Mouse (Mus musculus) hematopoietic stem cell, adult 5-6 weeks (primary cell): ENCODE measurements around the gene Slit1. TPM values are rescaled to one million over a fixed set of nuclear protein-coding genes. Genes with fewer than 3 reads are reported as not detected.

Experiments used
- ATAC-seq, 2 experiments: fragments of 125-278 bp in 1 of 2; replicated peaks in 1 of 2; 2 replicates each; pipeline ENCODE4 v1.8.0; 2016 to 2017; ENCODE audit warnings: inconsistent platforms in 2 of 2, mild to moderate bottlenecking in 2 of 2, moderate number of reproducible peaks in 2 of 2, low read depth in 1 of 2, moderate TSS enrichment in 1 of 2; ENCODE audit not compliant: low FRiP score in 2 of 2, poor library complexity in 2 of 2, severe bottlenecking in 2 of 2, insufficient read depth in 1 of 2, low TSS enrichment in 1 of 2
- total RNA-seq: library from RNA; stranded (forward); fragments of 172-1452, 232-1000 nt; gene quantifications from 2 replicates; pipeline ENCODE4 v1.2.3, GENCODE M21; 2017

Gene Slit1
- total RNA-seq, 1 experiment from 2014 or later = not detected

DNA sequence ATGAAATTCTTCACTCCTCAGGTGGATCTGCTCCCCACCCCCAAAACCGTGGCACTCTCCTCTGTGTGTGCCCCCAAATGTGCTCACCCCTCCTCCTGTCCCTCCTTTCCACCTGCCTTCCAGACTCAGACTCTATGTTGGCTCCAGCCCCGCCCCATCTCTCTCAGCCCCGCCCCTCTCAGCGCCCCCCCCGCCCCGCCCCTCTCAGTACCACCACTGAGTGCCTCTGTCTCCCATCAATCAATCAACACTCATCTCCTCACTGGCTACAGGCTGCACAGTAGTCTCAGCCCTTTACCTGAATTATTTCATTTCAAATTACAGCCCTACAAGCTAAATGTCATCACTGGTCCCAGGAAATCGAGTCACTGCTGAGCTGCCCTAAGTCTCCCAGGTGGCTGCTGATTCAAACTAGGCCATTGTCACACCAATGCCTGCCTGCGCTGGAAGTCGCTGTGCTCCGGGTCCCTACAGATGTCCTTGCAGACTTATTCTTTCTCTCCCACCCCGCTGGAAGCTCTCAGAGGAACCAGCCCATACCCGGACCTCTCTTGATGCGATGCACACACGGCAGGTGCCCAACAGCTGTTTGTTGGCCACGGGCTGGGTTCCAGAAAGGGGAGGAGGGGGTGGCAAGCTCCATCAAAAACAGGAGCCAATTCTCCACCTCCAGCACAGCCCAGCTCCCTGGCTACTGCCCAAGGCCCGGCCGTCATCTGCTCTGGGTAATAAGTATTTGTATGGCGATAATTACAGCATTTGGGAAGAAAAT, 5.6 kb downstream of the Slit1 start:
- no peak for ATAC-seq

DNA sequence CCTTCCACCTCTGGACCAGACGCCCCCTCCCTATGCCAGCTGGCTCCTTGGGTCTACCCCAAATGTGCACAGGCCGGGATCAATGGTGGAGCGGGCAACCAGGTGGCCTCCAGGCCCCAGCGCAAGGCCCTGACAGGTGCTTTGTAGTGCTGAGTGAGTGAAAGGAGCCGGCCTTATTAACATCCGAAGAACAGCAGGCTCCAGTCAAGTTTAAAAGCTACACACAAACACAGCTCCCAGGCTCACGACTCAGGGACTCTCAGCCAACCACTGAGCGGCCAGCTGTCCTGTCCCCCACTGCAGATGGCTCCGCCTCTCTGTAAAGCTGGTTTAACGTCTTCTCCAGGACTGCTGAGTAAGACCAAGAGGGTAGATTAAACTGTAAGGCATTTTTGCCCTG, 8.8 kb downstream of the Slit1 start:
- no peak for ATAC-seq

DNA sequence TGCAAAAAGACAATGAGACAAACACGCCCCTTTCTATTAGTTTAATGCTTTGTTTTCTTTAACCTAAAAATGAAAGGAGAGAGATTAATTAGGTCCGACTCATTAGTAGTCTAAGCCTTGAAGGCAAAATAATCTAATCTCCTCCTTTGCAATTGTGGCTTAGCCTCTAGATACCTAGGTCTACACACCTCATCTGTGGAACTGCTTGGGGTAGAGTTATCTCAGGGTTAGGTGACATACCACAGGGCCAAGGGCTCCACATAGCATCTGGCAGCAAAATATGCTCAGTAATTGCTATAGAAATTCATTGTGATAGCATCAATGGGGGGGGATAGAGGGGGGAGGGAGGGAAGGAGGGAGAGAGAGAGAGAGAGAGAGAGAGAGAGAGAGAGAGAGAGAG, 18.0 kb downstream of the Slit1 start:
- ATAC-seq = no peak

DNA sequence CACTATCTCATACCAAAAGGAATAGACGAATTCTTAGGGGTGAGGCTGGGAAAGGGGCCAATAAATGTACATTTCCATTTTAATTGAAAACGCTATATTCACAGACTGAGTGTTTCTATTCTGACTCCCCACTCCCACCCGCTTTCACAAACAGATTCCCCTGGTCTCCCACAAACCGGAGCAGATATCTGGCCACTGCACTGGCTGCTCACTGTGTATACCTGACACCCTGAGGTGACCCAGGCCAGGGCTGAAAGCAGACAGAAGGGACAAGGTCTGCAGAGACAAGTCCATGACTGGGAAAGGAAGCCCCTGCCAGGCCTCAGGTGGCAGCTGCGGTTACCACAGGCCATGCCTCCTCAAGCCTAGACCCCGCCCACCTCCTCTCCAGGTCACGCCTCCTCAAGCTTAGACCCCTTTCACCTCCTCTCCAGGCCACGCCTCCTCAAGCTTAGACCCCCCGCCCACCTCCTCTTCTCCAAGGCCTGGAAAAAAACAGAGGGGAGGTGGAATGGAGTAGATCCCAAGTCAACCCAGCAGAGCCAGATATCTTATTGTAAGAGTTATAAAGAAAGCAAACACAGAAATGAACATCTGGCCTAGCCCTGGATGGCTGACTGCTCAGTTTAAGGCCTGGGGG, 18.5 kb downstream of the Slit1 start:
- no peak for ATAC-seq

DNA sequence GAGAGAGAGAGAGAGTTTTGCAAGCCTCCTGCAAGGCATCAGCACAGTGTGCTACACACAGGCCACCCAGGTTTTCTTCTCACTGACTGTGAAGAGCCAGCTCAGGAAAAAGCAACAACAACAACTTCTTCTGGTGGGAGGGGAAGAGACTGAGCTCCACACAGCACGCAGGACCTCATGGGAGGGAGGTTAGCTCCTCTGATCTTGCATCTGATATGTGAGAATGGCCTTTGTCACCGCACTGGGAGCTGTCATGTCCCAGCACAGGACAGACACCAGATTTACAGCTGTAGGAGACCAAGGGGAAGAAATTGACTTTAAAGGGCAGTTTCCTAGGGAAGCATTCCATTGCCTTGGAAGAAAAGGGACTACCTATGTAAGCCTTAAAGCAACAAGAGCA, 20.1 kb downstream of the Slit1 start:
- no peak for ATAC-seq

DNA sequence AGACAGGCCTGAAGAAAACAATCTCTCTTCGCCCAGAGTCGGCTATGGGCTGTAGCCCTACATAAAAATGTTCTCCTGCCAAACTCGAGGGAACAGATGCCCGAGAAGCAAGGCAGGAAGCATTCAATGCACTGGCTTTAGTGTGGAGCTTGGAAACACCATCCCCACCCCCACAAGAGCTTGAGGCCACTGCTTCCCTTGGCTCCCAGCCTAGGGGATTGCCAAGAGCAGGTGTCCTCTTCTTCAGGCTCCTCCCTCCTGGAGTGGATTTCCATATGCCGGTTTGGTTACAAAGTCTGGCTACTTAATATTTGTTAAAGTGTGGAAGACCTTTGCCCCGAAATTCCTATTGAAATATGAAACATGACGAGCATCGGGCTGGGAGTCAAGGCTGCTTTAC, 24.0 kb downstream of the Slit1 start:
- no peak for ATAC-seq

DNA sequence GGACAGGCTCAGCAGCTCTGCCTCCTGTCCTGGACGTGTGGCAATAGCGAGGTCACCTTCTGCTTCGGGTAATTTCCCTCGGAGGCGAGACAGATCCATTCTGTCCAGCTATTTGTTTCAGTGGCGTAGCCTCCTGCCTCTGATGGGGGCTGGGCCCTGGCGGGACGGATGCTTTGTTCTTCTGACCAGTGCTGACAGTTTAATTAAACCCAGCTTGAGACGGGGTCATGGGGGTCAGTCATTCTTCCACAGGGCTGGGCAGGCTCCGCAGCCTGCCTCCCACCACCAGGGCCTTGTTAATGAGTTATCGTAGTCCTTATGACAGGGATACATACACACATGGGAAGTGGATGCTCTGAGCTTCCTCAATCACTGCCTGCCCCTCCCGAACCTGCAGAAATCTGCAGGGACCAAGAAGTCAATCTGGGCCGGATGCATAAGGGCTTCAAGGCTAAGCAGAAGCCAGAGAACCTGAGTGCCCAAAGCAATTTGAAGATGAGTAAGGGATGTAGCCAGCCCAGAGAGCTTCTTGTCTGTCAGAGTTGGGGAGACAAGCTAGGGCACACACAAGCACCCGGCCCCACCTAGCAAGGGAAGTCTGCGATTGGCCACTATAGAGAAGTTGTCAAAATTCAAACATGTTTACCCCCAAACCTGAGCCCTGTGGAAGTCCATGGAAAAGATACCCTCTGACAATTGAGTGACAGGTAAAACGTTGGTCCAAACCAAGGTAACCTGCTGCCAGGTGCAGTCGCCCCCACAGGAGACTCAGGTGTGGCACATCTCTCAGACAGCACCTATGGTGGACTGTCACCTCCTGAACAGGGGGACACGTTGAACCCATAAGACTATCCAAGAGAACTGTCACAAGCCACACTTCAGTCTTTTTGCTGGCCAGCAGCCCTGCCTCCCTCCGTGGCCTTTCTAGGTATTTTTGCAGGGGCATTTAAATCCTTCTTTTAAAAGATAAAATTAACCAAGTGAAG, 26.9 kb downstream of the Slit1 start:
- no peak for ATAC-seq

DNA sequence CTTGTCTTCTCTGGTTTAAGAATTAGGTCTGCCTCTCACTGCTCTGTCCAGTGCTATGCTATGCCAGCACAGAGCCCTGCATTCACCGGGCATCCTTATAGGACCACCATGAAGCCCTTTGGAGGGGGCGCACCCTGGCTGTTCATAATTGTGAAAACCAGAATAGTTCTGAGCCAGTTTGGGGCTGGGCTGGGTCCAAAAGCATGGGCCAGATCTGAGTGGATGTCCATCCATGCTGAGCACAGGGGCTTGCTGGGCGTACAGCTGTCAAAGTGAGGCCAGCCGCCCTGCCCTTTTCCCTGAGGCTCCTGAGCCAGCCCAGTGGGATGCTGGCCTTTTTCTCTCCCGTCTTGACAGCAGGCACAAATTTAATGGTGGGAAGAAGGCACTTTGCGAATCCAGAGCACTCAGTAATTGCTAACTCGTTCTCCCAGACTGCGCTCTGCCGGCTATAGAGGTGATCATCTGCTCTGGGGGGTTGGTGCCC, 29.0 kb downstream of the Slit1 start:
- ATAC-seq = no peak

DNA sequence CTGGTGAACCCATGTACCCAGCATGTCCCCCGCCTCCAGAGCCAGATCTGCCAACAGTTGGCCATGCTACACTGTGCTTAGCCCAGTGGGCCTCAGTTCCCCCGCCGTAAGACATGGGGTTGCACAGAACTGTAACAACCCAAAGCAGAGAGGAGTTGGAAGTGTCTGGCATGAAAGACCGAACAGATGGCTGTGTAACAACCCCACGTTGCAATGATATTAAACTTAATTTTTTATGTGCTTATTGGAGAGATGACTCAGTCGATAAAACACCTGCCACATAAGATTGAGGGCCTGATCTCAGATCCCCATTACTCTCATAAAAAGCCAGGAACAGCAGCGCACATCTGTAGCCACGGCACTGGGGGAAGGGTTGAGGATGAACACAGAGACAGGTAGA, 30.6 kb downstream of the Slit1 start:
- no peak for ATAC-seq

DNA sequence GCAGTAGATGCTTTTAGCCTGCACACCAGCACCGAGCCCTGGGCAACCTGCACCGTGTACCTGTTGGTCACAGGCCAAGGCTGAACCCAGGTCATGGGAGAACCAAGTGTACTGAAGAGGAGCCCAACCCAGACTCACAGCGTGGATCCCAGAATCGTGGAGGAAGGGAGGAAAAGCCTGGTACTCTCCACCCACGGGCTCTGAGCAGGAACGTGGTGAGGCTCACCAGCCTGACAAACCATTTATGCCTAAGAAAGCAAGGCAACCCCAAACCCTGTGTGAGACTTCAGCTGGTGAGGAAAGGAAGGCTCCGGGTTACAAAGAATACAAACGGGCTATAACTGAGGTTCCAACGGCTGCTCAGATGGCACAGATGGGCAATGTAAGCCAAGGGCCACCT, 31.8 kb downstream of the Slit1 start:
- no peak for ATAC-seq

DNA sequence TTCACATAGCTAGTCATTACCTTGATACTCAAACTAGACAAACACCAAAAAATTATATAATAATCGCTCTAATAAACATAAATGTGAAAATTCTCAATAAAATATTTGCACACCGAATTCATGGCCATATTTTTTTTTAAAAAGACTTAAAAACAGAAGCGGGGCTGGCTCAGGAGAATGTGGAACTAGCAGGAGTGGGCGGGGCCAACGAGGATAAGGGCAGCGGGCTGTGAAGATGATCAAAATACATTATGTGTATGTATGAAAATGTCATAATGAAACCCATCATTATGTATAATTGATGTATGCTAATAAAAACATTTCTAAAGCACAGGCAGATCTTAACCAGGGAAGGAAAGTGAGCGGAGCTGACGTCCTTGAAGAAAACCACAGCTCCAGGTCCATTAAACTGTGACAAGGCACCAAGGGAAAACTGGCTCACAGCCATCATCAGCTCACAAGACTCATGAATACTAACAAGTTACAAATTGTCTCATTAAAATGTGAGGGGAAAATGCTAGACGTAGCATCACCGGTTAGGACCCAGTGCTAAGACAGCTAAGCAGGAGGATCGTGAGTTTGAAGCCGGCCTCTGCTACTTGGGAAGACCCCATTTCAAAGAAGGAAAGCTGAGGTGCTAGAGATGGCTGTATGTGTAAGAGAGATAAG, 33.8 kb downstream of the Slit1 start:
- ATAC-seq = no peak

DNA sequence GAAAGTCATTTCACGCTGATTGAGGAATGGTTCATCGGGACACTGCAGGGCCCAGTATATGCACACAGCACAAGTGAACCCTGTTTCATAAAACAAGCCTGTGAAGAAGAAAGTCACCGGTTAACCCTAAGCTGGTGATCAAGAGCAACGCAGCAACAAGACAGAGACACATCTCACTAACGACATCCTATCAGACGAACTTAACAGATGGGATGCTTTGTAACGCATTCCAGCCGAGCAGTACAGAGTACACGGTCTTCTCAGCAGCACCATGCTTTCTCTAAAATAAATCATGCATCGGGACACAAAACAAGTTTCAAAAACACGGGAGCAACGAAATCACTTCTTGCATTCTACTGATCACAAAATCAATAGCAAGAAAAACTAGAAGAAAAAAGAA, 35.6 kb downstream of the Slit1 start:
- no peak for ATAC-seq

DNA sequence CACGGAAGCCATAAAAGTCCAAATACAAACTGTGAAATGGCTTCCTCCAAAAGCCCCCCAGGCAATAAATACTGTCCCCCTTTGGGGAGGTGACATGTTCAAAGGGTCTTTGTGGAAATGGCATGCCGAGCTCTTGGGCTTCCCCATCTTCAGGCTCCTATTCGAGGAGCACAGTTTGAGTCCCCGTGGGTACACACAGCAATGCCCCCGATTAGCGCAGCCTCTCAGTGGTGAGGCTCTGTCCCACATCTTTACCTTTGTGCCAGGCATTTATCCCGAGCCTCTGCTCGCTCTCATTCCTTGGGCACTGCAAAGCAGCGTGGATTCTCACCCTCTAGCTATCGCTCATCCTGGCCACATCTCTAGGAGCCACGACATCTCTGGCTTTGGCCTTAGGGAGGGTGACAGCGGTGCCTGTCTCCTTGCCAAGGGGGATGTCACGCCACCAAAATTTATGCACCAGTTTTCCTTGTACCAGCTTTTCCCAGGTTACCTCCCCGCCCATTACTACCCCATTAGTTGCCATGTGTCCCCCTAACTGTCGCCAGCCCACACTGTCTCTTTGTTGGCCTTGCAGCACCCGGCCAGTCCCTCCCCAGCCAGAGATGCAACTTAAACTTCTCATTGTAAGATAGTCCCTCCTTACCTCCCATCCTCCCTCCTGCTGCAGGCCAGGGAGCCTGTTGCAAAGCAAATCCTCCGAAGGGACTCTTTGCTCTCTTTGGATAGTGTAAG, 37.2 kb downstream of the Slit1 start:
- no peak for ATAC-seq

DNA sequence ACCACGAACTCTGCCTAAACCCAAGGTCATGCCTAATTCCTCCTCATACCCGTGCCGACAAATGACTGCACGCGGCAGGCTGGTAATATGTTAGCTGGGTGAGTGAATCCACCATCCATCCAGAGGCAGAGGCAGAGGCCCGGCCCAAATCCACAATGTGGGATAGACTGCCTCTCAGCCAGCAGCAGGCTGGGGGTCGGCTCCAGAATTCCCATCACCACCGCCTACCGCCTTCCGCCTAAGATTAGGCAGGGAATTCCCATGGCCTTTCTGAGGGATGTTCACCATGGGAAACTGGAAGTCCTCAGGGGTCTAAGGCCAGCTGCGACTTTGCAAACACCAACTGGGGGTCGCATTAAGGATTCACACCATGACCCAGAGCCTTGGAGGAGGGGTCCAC, 38.0 kb downstream of the Slit1 start:
- no peak for ATAC-seq

DNA sequence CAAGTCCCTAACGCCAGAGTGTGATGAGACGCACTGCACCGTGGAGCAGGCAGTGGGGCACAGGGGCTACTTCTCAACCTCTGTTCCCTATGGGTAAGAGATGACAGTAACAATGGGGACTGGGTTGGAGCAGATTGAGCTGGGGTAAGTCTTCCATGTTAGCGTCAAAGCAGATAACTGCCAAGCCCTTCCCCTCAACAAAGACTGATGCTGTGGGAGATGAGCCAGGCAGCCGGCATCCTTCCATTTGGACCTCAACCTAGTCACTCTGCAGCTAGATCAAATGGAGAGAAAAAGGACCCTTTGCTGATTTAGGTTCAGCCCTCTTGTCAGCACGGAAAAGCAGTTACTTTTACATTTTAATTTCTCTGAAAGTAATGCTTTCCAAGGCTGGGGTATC, 40.8 kb downstream of the Slit1 start:
- no peak for ATAC-seq

DNA sequence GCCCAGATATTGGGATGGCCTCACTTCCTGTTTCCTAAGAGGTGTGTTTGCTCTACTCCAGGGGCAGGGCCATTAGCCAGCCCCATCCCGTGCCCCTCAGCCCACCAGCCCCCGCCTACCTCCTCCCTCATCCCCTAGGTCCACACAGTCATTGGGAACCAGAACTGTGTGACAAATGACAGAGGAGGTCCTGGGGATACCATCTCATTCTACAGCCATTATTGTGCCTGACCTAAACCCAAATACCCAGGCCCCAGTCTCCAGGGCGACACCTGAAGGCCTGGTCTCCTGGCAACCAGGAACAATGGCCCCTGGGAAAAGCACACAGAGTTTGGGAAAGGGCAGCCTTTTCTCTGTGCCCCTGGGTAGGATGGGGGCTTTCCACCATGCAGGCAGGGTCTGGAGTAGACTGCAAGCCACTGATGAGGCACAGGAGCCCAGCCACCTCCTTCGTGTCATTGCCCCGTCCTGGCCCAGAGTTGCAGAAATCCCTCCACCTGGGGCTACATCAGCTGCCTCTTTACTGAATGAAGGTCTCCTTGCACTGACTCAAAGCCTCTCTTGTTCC, 44.5 kb downstream of the Slit1 start:
- no peak for ATAC-seq
